Mouse (Mus musculus): ENCODE results near the gene Ercc4.

Ercc4 gene

DNA sequence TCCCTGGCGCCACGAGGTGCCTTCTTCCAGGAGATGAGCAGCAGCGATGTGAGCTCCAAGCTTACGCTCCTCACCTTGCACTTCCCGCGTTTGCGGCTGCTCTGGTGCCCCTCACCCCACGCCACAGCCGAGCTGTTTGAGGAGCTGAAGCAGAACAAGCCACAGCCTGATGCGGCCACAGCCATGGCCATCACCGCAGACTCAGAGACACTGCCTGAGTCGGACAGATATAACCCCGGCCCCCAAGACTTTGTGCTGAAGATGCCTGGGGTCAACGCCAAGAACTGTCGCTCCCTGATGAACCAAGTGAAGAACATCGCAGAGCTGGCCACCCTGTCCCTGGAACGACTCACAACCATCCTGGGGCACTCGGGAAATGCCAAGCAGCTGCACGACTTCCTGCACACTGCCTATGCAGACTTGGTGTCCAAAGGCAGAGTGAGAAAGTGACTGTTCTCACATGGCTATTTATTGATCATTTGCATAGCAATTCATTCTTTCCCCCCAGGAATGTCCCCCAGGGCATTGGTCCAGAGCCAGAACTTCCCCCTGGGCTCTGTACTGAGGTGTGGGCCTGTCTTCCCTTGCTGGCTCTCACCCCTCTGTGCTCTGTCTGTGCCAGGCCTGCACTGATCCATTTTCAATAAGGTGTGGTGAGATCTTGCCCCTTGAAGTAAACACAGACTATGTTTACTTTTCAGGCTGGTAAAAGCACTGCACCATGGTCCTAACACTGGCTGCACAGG, 38.5 kb downstream of the Ercc4 start:
- no peak for DNase-seq (ENCODE audit: low read depth, low spot score)

DNA sequence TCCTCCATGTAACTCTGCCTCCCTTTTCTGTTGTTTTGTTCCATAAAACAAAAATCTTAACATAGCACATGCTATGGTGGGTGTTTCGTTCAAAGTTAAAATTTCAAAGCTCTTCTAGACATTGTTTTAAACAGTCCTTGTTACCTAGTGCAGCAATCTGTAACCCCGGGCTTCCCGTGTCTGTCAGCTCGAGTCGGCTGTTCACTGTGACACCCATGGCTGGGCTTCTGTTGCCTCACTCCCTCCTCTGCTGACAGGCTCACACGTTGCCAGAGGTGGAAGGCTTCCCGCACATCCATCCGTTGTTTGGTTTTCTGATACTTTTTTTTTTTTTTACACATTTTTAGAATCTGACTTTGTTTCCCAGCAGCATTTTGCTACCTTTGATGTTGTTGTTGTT, 40.5 kb downstream of the Ercc4 start:
- no peak for DNase-seq (ENCODE audit: low read depth, low spot score)

GRCm38 (mm10) chr16:13150790-13151189, 41.3 kb downstream of the Ercc4 start:
- no peak for DNase-seq (ENCODE audit: low read depth, low spot score)

DNA sequence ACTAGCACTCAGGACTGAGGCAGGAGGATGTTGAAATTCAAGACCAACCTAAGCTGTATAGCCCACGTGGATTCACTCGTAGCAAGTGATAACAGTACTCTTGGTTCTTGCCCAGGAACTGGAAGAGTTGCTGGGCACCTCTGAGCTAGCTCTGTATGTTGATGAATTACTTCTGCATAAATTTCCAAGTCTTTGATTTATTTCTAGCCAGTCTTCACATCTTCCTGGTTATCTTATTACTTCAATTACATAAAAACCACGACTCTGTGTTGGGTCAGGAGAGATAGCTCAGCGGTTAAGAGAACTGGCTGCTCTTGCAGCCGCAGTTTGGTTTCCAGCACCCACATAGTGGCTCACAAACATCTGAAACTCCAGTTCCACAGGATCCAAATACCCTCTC, 43.0 kb downstream of the Ercc4 start:
- no peak for DNase-seq (ENCODE audit: low read depth, low spot score)

GRCm38 (mm10) chr16:13153215-13153614, 43.7 kb downstream of the Ercc4 start:
- DNase-seq (ENCODE audit: low read depth, low spot score) = no peak

GRCm38 (mm10) chr16:13154352-13154751, 44.9 kb downstream of the Ercc4 start:
- no peak for DNase-seq (ENCODE audit: low read depth, low spot score)

DNA sequence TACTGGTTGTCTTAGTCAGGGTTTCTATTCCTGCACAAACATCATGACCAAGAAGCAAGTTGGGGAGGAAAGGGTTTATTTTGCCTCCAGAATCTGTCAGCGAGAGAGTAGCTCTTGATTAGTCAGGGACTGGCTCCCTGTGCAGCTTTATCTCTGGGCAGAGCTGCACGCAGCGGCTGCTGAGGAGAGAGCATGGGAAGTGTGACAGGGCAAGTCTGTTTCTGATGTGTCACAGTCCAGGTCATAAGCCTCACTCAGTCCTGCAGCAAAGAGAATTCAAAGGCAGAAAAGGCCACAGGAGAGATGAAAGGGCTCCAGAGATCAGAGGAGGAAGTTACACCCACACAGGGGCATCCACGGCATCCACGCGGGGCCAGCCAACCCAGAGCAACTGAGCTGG, 47.8 kb downstream of the Ercc4 start:
- no peak for DNase-seq (ENCODE audit: low read depth, low spot score)

DNA sequence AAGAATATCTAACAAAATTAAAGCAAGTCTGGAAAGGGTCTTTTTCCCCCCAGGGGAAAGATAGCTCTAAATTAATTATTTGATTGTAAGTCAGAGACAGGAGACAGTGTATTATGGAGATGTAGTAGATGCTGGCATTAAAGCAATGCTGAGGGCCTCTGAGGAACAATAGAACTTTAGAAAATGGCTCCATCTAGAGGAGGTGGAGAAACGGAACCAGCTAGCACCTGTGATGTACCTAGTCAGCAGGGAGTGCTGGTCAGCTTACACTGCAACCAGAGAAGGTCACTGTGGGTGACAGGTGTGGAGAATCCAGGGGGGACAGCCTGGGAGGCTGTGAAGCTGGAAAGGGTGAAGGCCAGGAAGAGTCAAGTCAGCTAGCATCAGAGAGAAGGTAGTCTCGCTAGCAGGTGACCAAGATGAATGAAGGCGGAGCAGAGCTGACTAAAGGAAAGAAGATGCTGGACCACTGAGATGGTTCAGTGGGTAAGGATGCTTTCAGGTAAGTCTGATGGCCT, 48.7 kb downstream of the Ercc4 start:
- no peak for DNase-seq (ENCODE audit: low read depth, low spot score)

GRCm38 (mm10) chr16:13158906-13159889, 49.7 kb downstream of the Ercc4 start:
- no peak for DNase-seq (ENCODE audit: low read depth, low spot score)

DNA sequence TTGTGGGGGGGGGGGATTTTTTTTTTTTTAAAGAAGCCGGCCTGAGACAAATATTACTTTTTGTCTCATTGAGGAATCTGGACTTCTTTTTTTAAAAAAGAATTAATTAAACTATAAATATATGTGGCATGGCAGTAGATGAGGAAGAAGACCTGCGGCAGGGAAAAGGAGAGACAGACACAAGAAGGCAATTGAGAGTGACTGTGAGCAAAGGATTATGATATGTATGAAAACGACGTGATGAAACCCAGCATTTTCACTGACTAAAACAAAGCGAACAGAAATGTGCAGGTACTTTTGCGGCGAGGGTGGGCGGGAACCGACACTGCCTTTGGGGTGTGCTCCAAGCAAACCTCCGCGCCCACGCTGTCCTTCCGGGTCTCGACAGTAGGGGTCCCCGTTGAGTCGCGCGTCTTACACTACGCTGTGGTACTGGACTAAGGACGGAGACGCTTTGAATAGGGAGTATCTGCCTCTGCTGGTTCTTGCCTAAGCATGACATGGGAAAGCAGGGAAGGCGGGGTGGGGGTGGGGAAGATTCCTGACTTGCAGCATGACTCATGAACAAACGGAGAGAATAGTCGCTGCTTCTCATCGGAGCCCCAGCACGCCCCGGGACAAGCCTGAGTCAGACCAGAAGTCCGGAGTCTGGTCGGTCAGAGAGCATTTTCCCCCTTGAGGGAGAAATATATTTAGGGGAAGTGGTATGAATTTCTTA, 50.6 kb downstream of the Ercc4 start:
- DNase-seq (ENCODE audit: low read depth, low spot score) = peak; percentile 98

DNA sequence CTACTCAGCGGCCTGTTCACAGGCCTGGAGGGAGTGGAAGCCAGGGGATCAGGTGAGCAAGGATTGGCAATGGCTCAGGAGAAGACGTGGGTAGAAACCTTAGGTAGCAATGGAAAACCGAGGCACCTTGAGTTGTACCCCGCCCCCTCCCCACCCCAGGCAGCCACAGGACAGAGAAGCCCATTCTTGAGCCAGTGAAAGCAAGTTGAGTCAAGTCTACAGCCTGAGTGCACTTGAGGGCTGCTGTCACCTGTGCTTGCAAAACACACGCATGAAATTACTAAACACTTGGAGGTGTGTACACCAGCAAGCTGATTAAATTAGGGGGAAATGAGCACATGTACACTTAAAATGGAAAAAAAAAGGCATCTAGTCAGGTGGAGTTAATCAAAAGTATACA, 52.0 kb downstream of the Ercc4 start:
- no peak for DNase-seq (ENCODE audit: low read depth, low spot score)

DNA sequence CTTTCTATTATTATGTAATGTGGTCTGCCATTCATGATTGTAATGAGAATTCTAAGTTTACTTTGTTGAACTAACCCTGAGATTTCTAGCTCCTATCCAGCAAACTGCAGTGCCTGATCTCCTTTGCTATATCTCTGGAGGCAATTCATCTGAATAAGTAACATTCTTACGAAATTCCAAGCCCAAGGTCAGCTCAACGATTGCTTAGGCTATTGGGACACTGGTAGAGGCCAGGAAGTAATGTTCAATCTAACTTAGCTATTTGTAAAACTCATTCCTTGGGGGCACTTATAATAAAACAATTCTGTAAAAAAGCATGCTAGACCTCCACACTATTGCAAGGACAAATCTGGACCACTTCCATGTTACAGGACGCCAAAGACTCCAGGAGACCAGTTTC, 58.2 kb downstream of the Ercc4 start:
- peak; percentile 43 for DNase-seq (ENCODE audit: low read depth, low spot score)

- DNase-seq (ENCODE audit: low read depth, low spot score) = no peak
These were observed 63.7 kb downstream of the Ercc4 start for GRCm38 (mm10) chr16:13173055-13173742.

DNA sequence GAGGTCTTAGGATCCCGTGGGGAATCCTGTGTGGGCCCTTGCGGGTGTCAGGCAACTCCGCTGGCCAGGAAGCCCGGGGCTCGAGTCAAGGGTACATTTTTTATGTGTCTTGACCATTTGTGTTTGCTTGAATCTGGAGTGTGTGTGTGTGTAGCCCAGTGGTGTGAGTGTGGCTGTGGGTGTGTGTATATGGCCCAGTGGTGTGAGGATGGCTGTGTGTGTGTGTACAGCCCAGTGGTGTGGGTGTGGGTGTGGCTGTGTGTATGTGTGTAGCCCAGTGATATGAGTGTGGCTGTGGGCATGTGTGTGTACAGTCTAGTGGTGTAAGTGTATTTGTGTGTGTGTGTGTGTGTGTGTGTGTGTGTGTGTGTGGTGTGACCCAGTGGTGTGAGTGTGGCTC, 73.0 kb downstream of the Ercc4 start:
- no peak for DNase-seq (ENCODE audit: low read depth, low spot score)

GRCm38 (mm10) chr16:13183182-13183742, 73.8 kb downstream of the Ercc4 start:
- DNase-seq (ENCODE audit: low read depth, low spot score) = no peak

DNA sequence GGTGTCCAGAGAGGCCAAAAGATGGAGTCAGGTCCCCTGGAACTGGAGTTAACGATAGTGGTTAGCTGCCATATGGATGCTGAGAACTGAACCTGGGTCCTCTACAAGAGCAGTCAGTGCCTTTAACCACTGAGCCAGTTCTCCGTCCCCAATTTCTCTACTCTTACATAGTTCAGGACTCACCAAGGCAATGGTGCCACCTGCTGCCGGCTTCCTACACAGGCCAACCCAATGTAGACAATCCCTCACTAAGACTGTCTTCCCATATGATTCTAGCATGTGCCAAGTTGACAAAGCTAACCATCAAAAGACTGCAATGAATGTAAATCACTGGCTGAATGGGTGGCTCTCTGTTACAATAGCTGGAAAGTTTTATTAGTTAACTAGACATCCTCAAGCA, 74.9 kb downstream of the Ercc4 start:
- no peak for DNase-seq (ENCODE audit: low read depth, low spot score)

GRCm38 (mm10) chr16:13189430-13190107, 80.1 kb downstream of the Ercc4 start:
- DNase-seq (ENCODE audit: low read depth, low spot score) = no peak

- no peak for DNase-seq (ENCODE audit: low read depth, low spot score)
These were observed 81.0 kb downstream of the Ercc4 start for GRCm38 (mm10) chr16:13190471-13190870.

- DNase-seq (ENCODE audit: low read depth, low spot score) = no peak
These were observed 81.7 kb downstream of the Ercc4 start for GRCm38 (mm10) chr16:13191166-13191565.

DNA sequence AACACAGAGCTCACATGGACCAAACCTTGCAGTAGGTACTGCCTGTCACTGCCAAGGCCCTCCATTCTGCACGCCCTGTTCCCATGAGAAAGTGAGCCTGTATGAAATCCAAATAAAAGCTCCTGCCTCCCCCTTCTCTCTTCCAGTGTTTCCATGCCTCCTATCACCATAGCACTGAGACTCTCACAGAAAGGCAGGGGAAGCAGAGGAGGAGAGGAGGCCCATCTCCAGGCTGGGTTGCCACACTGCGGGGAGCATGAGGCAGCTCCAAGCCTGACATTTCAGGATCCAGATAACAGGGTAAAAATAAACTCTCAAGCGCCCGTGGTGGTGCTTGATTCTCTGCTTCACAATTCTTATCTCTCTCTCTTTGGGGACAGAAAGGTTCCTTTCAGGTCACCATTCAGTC, 84.2 kb downstream of the Ercc4 start:
- no peak for DNase-seq (ENCODE audit: low read depth, low spot score)

All from R1 (cell line).